Mouse (Mus musculus) brown adipose tissue, adult 24 weeks (tissue): ENCODE measurements around the gene Serpine2. TPM values are rescaled to one million over a fixed set of nuclear protein-coding genes. Genes with fewer than 3 reads are reported as not detected.

Experiments
- H3K27ac ChIP-seq: fragments of 200-500 bp; replicated peaks from 2 replicates; pipeline ENCODE4 v1.5.1; 2012; ENCODE audit warnings: low read depth, mild to moderate bottlenecking, low read length
- H3K4me1 ChIP-seq: fragments of 200-500 bp; 2 replicates; pipeline ENCODE4 v1.6.1; 2012; ENCODE audit warnings: low read length, mixed read lengths; ENCODE audit not compliant: control insufficient read depth, insufficient read depth, insufficient read length
- H3K4me3 ChIP-seq: fragments of 200-500 bp; 2 replicates; pipeline ENCODE4 v1.5.1; 2012; ENCODE audit warnings: low read depth, mild to moderate bottlenecking, low read length, moderate library complexity; ENCODE audit not compliant: insufficient read depth
- polyA plus RNA-seq: library from polyadenylated mRNA; stranded (reverse); fragments of >200 nt; gene quantifications from 2 replicates; pipeline ENCODE4 v1.2.4, GENCODE M21; 2012; ENCODE audit not compliant: missing spikeins, insufficient read depth, insufficient read length

The Serpine2 gene
- polyA plus RNA-seq, 1 experiment = 31.0 TPM

GRCm38 (mm10) chr1:79778011-79778410 is 83.0 kb downstream of the Serpine2 start:
- no peak overlapping the region for H3K4me3 ChIP-seq
- no peaks in the 10 kb centered on the region; the same call in 1 of the 2 replicates for H3K4me1 ChIP-seq
- no peak overlapping the region for H3K27ac ChIP-seq

DNA sequence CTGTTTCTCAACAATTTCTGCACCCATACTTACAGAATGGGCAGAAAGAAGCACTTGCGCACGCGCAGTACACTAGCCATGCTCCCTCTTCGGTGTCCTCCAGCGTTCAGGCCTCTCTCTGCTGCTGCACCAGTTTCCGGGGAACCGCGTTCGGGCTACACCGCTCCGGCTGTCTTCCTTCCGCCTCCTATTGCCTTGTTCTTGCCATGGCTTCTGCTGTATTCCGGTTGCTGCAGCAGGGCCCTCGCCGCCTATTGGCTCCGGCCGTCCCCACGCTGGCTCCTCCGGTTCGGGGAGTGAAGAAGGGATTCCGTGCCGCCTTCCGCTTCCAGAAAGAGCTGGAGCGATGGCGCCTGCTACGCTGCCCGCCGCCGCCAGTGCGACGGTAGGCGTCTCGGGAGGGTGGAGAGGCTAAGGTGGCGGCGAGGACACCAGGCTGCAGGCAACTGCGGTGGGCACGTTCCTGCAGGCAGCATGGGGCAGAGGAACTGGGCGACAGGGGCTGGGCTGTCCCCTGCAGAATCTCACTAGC is 85.0 kb downstream of the Serpine2 start, which contains the start of the genes Mrpl44 and Wdfy1:
Gene Mrpl44 (plus strand): TSS at position 92 of the 532 bp plus-strand sequence.
Gene Wdfy1 (minus strand): TSS at position 217 of the 532 bp plus-strand sequence.
- Histone ChIP-seq H3K27ac (peak within 1 kb of the TSS; percentile 47), H3K4me1 (no peaks in the 10 kb centered on the region; the same call in 1 of the 2 replicates), H3K4me3 (peak within 1 kb of the TSS; percentile 86)

- Histone ChIP-seq H3K27ac (no peak overlapping the region), H3K4me3 (no peak overlapping the region), H3K4me1 (no peaks in the 10 kb centered on the region; the same call in 1 of the 2 replicates)
Observed at GRCm38 (mm10) chr1:79774164-79774780, 86.7 kb downstream of the Serpine2 start.

- no peak overlapping the region for H3K27ac ChIP-seq
- H3K4me3 ChIP-seq = no peak overlapping the region
- no peaks in the 10 kb centered on the region for H3K4me1 ChIP-seq
Observed at GRCm38 (mm10) chr1:79768231-79768630, 92.7 kb downstream of the Serpine2 start.

DNA sequence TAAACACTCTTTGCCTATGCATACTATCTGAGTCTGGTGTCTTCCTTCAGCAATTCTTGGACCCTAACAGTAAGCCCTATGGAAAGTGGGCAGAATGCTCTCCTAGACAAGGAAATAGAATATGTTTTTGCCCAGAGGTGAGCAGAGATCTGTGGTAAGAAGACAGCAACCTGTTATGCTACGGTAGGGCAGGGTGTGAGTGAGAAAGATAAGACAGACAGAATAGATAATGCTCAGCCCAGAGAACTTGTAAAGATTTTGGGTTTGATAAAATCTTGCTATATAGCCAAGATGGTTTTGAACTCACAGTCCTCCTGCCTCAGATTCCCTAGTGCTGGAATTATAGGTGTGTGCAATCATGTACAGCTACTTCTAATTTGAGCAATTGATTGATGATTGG is 96.5 kb downstream of the Serpine2 start:
- Histone ChIP-seq H3K27ac (no peak overlapping the region), H3K4me1 (peaks cover 14% of the 10 kb centered on the region), H3K4me3 (no peak overlapping the region)

DNA sequence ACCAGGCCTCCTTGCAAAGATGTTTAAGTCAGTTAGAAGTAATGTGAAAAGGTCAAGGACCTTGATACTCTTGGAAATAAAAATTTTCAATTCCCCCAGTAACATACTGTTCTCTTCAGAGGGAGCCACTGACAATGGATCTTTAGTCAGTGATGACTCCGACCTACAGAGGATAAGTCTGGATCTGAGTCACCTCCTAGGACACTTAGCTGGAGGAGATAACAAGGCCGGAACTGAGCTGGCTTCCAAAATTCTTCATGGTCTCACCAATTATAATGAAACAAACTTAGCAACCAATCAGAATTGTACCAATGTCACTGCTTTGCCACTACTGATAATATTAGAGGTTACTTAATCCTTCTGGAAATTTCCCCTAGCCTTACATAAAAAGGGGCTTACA is 96.9 kb downstream of the Serpine2 start:
- H3K4me1 ChIP-seq = peaks cover 14% of the 10 kb centered on the region
- H3K4me3 ChIP-seq = no peak overlapping the region
- H3K27ac ChIP-seq = no peak overlapping the region

DNA sequence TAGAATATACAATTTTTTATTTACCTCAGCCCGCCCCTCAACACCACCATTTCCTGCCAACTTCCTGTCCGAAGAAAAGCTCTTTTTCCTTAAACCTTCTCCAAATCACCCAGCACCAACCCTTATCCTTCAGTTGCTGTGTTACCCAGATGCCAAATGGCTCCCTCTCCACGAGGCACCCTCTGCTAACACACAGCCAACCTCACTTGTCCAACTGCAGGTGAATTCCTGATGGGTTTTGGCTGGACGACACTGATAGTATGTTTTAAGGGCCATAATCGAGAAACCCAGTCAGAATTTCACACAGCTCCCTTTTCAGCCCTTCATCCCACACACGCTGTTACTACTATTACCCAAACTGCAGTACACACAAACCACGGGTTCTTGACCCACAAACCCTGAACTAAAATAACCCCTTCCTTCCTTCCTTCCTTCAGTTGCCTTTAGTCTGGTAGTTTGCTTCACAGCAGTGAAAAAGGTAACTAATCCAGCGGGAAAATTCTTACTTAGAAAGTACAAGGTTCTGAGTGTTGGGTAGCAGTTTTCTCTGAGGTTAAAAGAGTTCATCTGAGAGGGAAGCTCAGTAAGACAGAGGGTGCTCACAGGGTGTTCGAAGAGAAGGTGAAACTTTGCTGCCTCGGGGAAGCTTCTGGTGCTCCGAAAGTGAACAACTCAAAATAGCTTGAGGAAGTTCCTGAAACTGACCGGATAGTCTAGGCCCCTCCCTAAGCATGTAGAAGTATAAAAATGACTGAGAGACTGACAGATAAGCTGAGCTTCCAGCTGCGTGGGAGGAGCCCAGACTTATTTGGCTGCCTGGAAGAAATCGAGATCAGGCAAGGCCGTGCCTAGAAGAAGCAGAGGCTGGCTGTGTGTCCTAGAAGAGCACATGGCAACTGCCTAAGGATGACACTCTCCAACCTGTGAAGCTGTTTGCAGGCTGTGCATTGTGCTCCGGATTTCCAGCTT is 98.4 kb downstream of the Serpine2 start:
- 0 out of 2 replicates have a peak overlapping the region, but pooled peaks have one; percentile 55 for H3K4me3 ChIP-seq
- peaks cover 14% of the 10 kb centered on the region for H3K4me1 ChIP-seq
- no peak overlapping the region for H3K27ac ChIP-seq

DNA sequence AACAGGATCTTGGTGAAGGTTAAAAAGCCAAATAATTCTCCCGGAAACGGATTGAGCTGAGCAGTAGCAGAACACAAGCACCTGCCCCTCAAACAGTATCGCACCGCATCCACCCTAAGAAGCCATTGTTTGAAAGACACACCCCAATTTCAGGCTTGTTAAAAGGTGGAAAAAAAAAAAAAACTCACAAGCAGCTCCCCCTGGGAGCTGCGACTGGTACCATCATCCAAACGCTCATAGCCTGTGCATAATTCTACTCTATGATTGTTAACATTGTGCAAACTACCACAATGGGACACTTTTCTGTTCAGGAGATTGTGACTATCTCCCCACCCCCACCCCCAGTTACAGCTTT is 99.1 kb downstream of the Serpine2 start:
- Histone ChIP-seq H3K4me3 (peak overlapping the region; percentile 55), H3K27ac (no peak overlapping the region), H3K4me1 (peaks cover 17% of the 10 kb centered on the region)

DNA sequence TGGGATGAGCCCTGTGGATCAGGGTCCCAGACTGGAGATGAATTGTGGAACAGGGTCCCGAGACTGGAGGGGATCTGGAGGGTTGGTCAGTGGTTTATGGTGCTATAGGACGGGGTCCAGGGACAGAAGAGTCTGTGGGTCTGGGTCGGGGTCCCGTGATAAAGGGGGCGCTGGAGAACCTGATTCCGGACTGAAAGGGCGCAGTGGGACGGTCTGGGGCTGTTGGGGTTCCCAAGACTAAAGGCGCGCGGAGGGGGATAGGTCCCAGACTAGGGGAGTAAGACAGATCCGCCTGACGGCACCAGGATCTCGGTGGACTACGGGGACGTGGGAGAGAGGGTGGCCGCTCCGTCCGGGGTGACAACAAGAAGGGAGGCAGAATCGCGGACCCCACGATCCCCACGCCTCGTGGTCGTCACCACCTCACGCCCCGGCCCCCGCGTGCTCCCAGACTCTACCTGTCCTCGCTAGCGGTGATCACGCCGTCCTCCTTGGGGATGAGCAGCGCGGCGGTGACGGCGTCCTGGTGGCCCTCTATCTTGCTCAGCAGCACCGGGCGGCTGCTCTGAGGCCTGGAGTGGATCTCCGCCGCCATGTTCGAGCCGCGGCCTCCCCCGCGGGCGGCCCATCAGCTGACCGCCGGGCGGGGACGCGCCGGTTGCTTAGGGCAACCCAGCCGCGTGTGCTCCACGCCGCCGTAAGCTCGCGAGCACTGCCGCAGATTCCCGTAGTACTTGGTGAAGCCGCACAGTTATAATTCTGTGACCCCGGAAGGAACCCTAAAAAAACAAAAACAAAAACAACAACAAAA is 99.7 kb downstream of the Serpine2 start:
- Histone ChIP-seq H3K27ac (peak overlapping the region; percentile 82), H3K4me3 (peak overlapping the region; percentile 96), H3K4me1 (peaks cover 21% of the 10 kb centered on the region)

GRCm38 (mm10) chr1:79760656-79761055 is 100.3 kb downstream of the Serpine2 start:
- H3K4me3 ChIP-seq = peak overlapping the region; percentile 96
- peak overlapping the region; percentile 22; the same call in 1 of the 2 replicates for H3K27ac ChIP-seq
- H3K4me1 ChIP-seq = peaks cover 23% of the 10 kb centered on the region

DNA sequence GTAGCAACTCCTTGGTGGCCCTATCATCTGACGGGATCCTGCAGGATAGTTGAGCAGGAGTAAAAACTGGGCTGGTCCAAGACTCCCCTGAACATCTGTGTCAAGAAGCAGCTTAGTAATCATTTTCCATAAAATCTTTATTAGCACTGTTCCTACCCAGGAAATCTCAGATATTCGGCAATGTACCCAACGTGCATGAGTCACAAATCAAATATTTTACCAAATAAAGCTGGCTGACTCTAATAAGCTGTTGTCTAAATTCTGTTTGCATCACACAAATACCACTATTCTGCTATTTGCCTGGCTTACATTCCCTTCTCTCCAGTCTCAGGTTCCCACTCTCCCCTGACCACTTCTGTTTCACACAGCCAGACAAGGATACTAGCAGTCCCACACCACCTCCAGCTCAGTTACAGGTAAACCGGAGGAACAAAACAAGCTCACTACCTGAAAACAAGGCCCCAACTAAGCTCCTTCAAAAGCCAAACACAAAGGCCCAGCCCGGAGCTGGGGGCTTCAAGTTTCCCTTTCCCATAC is 101.5 kb downstream of the Serpine2 start:
- H3K4me3 ChIP-seq = 0 out of 2 replicates have a peak overlapping the region, but pooled peaks have one; percentile 6
- H3K27ac ChIP-seq = no peak overlapping the region
- peaks cover 27% of the 10 kb centered on the region for H3K4me1 ChIP-seq

DNA sequence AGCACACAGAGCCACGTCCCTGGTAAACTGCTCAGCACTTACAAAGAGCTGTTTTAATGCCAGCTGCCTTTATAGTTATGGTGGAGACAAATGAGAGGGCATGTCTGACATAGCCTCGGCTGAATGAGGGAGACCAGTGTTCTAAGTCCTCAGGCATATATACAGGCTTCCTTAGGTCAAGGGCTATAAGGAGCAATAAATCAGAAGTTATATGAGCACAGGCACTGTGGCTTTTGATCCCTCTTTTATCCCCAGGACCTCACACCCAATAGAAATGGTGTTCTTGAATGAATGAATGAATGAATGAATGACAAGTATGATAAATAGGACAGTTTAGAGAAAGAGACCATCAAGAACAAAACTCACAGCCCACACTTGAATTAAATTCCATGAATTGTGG is 102.0 kb downstream of the Serpine2 start:
- Histone ChIP-seq H3K4me1 (peaks cover 29% of the 10 kb centered on the region), H3K27ac (no peak overlapping the region), H3K4me3 (no peak overlapping the region)

GRCm38 (mm10) chr1:79757597-79757996 is 103.4 kb downstream of the Serpine2 start:
- H3K4me1 ChIP-seq = peaks cover 35% of the 10 kb centered on the region
- H3K27ac ChIP-seq = 0 out of 2 replicates have a peak overlapping the region, but pooled peaks have one; percentile 24

DNA sequence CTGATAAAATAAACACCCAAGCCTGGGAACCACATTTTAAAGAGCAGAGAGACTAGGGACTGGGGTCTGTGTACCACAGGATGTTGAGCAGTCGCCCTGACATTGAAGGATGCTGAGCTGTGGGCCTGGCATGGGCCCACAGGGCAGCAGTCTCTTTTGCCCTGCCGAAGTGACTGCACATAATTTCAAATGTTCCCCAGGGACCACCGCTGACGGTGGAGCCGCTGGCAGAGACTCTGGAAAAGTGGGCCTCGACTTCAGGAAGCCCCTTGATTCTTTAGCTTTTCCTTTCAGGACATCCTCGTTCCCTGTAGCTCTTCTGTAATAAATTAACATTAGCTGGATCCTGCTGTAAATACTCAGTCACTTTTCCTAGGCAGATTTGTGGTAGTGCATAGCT is 103.8 kb downstream of the Serpine2 start:
- Histone ChIP-seq H3K4me3 (no peak overlapping the region), H3K27ac (0 out of 2 replicates have a peak overlapping the region, but pooled peaks have one; percentile 24), H3K4me1 (peaks cover 35% of the 10 kb centered on the region)

More at GRCm38 (mm10) chr1:79757597-79757996, 103.4 kb downstream of the Serpine2 start:
- H3K4me3 ChIP-seq = no peak overlapping the region
